Mouse (Mus musculus) telencephalon, adult 2 months (tissue): ENCODE measurements around the gene Acsl6.
"Not testable (repeated sequence)": the region's sequence is repeated elsewhere in the genome, so short reads cannot be mapped to it uniquely, and the experiment has no call there.

Source experiments
- DNase-seq: peaks from one replicate; pipeline ENCODE4 v3.0.0-alpha.2; 2011; ENCODE audit warnings: low read depth, low spot score

The Acsl6 gene

GRCm38 (mm10) chr11:54391326-54391725, 87.7 kb downstream of the Acsl6 start:
- no peak for DNase-seq

DNA sequence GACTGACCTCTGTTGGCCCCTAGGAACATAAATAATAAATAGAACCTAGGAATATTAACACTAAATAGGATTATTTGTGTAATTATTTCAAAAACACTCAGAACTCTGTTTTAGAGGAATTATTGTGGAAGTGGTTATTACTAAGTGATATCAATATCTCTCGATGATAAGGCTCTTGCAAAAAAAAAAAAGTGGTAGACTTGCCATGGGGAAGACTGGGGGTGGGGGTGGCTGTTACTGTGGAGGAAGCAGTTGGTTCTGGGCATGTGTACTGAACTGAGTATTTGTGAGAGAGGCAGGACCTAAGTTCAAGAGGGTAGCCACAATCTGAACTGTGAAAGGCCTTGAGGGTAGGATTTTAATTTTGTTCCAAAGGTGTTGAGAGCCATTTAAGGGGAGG, 93.1 kb downstream of the Acsl6 start:
- no peak for DNase-seq

GRCm38 (mm10) chr11:54398058-54398457, 94.5 kb downstream of the Acsl6 start:
- no peak for DNase-seq

DNA sequence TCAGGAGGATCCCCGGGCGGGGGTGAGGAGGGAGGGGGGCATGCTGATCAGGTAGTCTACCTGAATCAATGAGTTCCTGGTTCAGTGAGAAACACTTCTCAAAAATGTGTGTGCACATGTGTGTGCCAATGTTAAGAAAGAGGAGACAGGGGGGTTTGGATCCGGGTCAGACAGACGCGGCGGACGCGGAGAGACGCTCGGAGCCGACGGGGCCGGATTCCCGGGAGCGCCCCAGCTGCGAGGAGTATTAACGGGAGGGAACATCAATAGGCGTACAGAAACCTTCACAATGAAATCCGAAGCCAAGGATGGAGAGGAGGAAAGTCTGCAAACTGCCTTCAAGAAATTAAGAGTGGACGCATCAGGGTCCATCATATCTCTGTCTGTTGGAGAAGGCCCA, 97.2 kb downstream of the Acsl6 start:
- DNase-seq, result not testable (repeated sequence)

GRCm38 (mm10) chr11:54404885-54405284, 101.3 kb downstream of the Acsl6 start:
- no peak for DNase-seq

DNA sequence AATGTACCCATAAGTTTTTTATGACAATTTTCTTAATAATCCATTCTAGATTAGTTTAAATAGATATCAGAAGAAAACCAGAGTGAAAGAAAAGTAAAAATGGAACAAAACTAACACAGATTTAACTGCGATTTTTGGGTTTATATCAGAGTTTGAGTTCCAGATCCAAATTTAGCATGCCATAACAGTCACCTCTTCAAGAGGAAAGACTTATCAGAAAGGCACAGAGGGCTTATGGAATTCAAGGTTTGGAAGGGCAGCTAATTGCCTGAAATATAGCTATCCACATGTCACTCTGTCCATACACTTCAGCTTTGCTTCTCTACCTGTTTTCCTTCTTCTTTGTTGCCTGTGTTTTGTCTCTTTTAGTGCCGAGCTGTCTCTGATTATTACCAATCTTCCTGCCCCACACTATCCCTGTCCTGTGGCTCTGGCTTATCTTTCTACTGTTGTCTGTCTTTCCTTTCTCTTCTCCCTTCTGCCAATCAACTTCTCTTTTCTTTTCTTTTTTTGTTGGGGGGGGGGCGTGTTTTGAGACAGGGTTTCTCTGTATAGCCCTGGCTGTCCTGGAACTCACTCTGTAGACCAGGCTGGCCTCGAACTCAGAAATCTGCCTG, 103.4 kb downstream of the Acsl6 start:
- no peak for DNase-seq

- DNase-seq, result no peak
Observed at GRCm38 (mm10) chr11:54410612-54411011, 107.0 kb downstream of the Acsl6 start.

GRCm38 (mm10) chr11:54413017-54413416, 109.4 kb downstream of the Acsl6 start:
- DNase-seq, result peak; percentile 39
